Mouse (Mus musculus) heart, adult 8-10 months (tissue): ENCODE data around the gene Chmp6. TPM values are rescaled to one million over a fixed set of nuclear protein-coding genes. Genes with fewer than 3 reads are reported as not detected.
A peak's percentile ranks its signal among the peaks of the same experiment; 100 is the strongest.

Experiments
- DNase-seq: peaks from one replicate; pipeline ENCODE4 v3.0.0; 2022; ENCODE audit warnings: low spot score
- total RNA-seq, 4 experiments: library from RNA; stranded (reverse); gene quantifications; 2 replicates each; pipeline ENCODE4 v1.2.4; 2022

Chmp6 gene
- 10 to 100 TPM; 29.9 to 33.7 (median 30.4) TPM for total RNA-seq

DNA sequence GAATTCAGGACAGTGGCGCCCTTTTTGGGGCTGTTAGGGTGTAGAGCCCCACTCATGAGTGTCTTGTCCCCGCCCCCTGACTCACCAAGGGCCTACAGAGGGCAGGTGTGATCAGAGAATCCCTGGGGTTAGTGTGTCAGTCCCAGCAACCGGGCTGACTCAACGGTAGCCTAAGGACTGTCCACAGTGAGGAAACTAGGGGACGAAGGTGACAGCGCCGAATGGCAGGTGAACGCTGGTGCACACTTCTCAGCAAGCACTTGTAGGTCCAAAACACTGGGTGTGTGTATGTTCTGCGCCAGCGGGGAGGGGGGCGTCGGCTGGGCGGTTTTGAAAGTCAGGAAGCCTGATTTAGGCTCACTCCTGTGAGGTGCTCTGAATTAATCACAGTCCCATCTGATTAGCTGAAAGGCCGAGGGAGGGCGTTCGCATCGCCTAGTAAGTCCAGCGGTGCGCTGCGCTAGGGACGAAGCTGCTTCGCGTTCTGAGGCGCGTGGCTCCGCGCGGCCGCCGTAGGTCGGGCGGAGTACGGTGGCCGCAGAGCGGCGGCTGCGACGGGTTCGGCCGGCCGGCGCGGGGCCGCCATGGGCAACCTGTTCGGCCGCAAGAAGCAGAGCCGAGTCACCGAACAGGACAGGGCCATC, at the start of gene Chmp6:
TSS of gene Chmp6 (plus strand) at position 151 of the 644 bp plus-strand sequence.
- peak; percentile 89 for DNase-seq

DNA sequence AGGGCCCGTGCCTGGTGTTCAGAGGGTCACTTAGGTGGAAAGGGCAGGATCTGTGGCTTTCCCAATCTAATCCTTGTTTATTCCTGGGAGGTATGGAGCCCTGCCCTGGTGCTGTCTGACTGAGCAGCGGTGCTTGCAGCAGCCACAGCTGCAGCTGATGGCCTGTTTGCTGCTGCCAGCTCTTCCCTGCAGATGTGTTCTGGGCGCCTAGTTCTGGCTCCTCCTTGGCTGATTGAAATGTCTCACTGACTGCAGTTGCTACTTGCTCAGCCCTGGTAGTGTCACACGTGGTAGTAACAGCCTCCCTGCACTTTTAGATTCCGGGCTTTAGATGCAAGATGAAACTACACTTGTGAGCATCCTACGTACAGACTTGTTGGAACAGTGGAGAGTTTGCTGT, 46.4 kb upstream of the Chmp6 start:
- DNase-seq = no peak

DNA sequence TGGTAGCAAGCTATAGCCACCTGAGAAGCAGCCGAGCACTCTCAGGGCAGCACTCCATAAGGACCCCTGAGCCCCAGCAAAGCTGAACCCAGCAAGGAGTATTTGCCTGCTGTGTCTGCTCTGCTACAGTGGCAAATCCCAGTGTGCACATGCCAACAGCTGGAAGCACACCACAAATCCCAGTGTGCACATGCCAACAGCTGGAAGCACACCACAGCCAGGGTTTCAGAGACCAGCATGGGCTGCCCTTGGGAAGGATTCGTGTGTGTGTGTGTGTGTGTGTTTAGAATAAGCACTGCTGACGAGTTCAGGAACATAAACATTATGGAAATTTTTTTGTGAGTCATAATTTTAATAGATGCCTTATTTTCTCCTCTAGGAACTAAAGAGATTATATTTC, 45.1 kb upstream of the Chmp6 start:
- no peak for DNase-seq

DNA sequence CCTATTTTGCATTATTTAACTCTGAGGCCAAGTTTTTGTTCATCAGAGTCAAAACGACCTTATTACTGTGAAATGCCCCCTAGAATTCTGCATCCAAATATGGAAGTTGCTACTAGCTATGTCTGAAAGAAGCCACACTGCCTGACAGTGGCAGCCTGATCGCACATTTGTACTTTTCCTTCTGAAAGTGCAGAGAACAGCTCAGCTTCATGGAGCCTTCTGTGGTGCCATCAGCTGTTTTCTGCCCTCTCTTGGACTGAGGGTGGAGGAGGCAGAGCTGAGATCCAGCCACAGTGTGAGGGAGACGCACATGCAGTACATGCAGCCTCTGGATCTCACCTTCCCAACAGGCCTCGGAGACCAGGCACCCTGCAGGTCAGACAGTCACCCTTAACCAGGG, 44.7 kb upstream of the Chmp6 start:
- DNase-seq = no peak

DNA sequence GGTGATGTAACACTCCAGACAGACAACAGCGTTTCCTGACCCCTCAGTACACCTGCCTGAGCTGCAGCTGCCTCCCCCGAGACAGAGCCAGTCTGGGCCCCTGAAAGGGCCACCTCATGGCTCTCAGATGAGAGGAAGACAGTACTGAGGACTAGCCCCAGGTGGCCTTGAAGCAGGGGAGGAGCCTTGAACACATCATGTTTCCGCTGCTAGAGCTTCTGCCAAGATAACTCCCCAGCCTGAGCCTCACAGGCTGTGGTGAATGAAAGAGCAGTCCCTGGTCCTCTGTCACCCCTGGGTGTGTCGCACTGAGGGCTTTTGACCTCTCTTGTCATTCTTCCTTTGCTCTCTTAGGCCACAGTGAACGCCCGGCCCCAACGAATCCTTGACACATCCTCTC, 42.1 kb upstream of the Chmp6 start:
- no peak for DNase-seq

DNA sequence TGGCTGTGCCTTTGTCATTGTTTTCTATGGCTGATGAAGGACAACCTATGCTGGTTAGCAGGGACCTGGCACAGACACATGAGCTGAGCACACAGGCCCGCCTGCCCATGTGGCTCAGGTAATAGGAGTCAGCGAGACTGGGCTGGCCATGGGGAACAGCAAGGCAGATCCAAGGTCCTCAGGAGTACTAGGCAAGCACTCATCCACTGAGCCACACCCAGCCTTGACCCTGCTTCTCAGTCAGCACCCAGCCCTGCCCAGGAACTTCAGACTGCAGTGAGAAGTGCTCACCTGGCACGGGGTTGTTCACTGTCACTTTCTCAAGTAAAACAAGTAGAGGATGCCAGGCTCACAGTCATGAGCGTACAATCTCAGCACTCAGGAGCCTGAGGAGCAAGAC, 39.6 kb upstream of the Chmp6 start:
- DNase-seq = no peak

DNA sequence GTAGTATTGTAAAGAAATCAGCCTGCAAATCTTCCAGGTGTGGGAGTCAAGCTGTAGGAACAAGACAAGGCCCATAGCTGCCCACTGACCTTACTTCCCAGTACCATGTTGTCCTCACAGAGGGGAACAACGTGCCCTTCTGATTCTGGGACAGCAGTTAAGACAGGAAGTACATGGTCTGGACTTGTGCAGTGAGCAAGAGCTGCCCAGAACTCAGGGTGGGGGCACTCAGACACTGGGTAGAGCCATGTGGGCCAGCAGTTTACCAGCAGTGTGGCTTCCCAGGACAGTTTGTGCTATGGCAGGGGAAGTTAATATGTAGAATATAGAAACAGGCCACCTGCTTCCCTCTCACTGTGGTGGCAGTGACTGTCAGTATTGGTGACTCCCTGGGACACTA, 38.4 kb upstream of the Chmp6 start:
- DNase-seq = no peak

DNA sequence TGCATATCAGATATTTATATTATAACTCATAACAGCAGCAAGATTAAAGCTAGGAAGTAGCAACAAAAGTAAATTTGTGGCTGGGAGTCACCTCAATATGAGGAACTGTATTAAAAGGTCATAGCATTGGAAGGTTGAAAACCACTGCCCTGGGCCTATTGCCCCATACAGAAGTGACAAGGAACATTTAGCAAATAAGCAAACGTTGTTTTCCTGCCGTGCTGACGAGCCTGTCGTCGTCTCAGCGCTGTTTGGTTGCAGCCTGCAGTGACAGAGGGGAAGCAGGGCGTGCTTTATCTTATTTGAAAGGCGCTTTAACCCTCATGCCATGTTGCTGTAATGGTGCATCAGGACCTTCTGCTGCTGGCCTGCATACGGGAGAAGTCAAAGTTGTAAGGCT, 37.6 kb upstream of the Chmp6 start:
- no peak for DNase-seq

DNA sequence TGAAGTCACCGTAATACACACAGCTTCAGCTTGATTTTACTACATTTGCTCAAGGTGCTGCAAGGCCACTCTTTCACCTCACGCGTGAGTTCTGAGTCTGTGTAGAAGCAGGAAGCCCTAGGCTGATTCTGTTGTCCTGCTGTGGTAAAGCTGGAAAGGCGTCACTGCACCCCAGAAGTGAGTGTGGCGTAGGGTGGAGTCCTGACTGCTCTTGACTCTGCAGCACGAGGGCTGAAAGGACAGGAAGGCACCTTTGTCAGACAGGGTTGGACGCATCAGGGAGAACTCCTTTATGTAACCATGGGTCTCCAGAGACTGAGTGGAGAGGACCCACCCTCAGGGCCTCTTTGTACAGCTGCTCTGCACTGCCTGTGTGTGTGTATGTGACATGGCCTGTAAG, 36.1 kb upstream of the Chmp6 start:
- DNase-seq = no peak

DNA sequence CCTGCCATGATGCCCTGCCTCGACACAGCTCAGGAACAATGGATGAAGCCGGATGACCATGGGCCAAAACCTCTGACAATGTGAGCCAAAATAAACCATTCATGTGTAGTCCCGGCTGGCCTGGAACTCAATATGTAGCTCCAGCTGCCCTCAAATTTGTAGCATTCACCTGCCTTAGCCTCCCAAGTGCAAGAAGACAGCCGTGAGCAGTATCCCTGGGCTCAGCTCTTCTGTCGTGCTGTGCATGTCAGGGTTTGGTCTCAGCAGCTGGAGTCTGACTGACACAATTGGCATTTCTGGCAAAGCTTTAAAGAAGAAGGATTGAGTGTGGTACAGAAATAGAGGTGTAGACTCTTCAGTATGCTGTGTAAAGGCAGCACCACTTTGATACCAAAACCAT, 33.7 kb upstream of the Chmp6 start:
- DNase-seq = no peak

DNA sequence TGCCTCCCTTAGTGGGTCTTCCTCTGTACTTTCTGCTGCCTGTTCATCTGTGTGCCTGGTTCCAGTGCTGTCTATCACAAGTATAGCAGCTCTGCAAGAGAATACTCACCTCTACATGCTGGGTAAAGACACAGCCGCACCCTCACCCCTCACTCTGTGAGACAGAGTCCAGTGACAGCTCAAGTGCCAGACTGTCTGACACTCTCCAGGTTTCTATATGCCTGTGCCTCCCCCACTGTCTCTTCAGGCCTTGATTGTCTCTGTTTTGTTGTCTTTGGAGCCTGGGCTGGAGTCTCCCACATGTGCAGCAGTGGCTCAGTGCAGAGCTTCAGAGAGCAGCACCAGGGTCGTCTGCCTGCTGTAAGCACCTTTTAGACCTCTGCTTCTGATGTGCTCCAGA, 29.6 kb upstream of the Chmp6 start:
- no peak for DNase-seq

DNA sequence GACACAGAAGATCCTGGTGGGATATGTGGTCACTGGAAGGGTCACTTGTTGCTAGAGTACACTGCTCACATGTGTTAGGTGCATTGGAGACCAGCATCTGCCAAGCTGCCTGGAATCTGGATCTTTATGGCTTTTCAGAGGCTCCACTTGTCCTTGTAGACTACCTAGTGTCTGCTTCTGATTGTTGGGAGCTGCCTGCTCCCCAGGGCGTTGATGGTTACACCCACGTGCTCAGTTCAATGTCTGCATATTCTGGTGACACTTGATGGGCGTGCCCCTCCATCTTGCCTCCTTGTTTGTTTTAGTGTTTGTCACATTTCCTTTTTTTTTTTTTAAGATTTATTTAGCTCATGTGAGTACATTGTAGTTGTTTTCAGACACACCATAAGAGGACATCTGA, 23.3 kb upstream of the Chmp6 start:
- no peak for DNase-seq

DNA sequence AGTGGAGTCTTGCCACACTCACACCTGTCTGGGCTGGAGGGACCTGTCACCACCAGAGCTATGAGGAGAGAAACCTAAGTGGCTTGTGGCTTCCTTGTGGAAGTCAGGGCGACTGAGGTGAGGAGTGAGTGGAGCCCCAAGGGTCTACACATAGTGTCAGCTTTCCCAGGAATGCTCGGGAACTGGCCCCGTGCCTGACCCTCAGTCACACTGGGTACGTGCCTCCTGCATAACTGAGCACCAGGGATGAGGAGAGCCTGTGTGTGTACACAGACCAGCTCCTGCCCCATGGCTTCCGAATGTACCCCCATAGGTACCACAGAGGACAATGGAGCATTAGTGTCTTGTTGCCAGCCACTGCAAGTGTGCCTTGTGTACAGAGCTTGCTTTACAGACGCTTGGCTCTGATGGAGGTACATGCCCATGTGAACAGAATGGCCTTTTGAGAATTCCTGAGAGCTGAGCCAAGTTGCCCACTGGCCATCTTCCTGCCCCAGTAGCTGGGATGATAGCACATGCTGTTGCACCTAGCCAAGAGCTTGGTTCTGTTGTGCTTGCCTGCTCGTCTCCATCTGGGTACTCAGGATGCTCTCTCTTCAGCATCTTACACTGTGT, 21.5 kb upstream of the Chmp6 start:
- DNase-seq = no peak

DNA sequence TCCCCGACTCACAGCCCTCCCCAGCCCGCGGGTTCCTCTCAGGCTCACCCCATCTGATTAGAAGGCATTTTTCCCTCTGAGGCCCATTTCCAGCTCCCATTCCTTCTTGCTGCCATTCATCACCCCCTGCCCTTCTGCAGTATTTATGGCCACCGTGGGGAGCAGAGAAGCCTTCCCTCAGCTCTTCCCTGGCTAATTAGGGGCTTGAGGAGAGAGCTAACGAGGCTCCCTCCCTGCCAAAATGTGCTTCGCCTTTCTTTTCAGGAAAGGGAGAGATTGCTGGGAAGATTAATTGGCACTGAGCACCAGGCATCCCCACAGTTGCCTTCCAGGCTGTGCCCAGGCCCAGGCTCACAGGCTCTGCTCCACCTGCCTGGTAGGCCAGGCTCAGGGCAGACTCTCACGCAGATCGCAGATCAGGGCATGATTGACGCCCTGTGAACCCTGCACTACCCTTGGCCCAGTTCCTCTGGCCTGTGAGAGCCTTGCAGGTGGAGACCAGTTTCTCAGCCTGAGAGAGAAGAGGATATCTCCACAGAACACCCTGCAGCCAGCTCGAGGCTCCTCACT, 19.5 kb upstream of the Chmp6 start:
- DNase-seq = no peak

DNA sequence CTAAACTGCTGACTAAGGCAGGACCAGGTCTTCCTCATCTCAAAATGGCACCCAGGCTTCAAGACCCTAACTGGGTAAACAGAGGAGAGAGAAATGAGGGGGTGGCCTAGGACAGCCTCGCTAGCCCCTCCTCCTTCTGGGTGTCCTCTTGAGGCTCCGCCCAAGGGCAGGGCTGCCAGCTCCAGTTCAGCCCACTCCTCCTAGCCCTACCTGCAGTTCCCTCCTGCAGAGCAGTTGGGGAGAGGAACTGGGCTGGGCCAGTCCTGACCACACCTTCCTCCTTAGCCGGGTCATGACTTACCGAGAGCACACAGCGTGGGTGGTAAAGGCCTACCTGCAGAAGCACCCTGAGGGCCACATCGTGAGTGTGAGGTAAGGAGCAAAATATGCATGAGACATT, 18.6 kb upstream of the Chmp6 start:
- no peak for DNase-seq

DNA sequence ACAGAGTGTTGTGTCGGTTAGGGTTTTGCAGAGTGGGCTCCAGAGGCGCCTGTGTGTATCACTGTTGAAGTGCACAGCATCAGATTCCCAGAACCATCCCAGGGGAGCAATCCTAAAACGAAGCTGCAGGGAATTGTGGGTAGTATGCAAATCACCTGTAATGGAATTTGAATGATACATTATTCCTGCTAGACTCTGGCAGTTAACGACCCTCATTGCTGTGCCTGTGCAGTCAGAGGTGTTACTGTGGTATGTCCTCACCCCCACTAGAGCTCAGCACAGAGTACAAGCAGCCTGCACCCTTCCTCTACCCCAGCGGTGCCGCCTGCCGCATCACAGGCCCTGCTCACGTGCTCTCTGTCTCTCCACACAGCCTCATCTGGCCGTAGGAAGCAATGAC, 16.2 kb upstream of the Chmp6 start:
- DNase-seq = no peak

DNA sequence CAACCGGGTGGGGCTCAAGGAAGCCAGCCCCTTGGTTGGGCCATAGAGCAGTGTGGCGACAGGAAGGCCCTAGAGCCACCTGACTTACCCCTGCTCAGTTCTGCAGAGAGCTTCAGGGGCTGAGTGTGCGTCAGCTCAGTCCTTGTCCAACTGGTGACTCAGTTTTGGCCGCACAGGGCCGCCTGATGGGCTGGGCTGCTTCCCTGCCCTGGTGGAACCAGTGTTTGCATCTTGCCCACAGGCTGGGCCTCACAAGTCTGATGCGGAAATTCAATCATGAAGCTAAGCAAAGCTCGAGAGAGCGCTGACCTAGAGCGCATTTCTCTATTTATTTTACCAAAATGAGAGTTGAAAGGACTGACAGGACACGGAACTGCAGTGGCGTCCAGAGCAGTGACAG, 14.3 kb upstream of the Chmp6 start:
- no peak for DNase-seq

DNA sequence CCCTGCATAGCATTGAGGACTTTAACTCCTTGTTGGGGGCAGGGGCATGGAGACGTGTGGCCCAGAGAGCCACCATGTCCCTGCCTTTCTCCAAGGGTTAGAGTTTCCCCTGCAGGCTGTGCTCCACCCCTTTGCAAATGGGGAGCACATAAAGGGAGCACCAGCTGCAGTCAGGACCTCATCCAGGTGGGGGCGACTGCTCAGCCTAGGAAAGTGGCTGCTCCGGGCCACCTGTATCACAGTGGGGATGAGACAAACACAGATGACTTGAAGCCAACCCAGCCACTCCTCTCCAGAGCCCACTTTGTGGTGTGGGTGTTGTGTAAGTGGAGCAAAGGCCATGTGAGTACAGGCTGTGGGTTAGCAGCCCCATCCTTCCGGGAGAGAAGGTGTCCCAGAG, 12.1 kb upstream of the Chmp6 start:
- no peak for DNase-seq

DNA sequence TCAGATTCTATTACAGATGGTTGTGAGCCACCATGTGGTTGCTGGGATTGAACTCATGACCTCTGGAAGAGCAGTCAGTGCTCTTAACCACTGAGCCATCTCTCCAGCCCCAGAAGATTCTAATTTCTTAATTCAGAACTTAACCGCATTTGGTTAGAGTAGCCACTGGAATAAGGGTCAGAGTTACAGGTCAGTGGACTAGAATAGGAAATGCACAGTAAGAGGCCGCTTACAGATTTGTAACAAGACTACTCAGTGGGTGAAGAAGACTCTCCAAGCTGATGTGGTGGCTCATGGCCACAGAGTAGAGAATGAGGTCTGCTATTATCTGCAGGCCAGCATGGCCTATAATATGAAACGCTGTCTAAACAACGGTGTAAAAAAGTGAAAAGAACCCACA, 10.3 kb upstream of the Chmp6 start:
- no peak for DNase-seq

DNA sequence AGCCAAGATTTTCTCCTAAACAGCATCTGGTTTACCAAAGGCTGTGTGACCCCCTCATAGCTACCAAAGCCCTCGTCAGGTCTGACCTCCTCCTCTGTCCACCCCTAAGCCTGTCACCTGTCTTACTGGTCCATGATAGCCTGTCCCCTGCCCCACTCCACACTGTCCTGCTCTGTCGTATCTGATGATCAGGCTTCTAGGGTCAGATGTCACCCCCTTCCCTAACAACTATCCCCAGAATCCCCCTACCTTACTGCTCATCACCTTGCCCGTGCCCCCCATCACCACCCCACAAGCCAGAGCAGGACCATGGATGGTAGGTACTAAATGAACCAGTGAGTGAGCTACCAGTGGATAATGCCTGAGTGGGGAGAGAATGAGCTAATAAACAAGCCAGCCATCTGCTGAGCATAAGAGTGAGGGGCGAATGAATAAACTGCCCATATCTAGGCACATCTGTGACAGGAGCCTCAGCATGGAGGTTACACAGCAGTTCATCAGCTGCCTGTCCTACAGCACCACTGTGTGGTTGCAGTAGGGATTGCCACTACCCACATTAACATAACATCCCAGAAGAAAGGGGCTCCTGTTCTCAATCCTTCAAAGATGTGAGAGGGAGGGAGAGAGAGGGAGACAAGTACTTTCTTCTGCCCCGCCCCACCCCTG, 8.5 kb upstream of the Chmp6 start:
- DNase-seq = peak; percentile 36

DNA sequence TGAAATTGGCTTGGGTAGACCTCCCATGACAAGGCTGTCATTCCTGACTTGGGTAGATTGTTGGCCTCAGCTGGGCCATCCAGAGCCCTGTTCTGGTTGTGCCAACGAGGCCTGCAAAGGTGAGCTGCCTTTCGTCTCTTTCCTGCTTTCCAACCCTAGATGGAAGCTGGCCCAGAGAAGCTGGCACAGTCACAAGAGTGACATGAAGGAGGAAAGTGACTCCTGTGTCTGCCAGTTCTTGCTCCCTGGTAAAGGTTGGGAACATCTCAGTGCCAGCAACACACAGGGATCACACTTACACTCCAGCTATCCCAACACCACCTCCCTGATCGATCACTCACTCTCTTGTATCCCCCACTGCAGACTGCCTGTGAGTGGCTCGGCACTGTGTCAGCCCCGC, 7.4 kb upstream of the Chmp6 start:
- no peak for DNase-seq

DNA sequence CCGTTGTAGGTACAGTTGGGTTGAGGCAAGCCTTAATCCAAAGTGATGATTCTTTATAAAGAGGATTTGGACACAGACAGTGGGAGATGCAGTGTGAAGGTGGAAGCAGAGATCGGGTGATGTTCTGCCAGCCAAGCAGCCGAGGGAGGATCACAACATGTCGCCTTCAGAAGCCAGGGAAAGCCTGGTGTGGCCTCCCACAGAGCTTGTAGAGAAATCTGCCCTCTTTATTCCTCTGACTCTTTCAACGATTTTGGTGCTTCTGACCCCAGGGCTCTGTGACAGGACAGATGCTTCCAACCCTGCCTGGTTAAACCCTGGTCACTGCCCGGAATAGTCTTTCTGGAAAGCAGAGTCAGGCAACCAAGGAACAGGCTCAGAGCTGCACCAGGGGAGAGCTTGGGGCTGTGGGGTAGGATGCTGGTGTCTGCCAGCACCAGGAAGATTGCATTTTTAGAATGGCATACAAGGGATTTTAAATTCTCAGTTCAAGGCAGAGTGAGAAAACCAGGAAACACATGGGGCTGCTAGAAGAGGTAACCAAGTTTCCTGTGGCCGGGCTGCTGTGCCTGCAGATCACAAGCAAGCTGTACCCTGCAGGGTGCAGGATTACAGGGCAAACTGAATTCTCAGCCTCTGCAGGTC, 6.1 kb upstream of the Chmp6 start:
- no peak for DNase-seq

DNA sequence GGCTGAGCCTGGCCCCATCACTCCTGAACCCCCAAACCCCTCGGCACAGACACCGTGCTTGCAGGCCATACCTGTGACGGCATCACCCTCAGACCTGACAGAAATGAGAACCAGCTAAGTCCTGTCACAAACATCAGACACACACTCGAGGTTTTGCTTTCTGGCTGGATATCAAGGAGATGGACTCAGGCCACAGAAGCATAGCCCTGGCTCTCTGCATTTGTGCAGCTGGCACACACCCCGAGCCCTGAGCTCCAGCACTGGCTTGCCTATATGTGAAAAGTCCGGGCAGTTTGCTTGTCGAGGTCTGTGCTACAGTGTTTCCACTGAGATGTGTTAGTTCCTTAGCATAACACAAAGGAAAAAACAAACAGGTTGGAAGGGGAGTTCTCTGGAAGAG, 5.5 kb upstream of the Chmp6 start:
- no peak for DNase-seq
